Mouse (Mus musculus) myocyte (in vitro differentiated cells): ENCODE results near the gene Zfp141. TPM values are rescaled to one million over a fixed set of nuclear protein-coding genes. Genes with fewer than 3 reads are reported as not detected.
A peak's percentile ranks its signal among the peaks of the same experiment; 100 is the strongest.
"Not testable (repeated sequence)": the region's sequence is repeated elsewhere in the genome, so short reads cannot be mapped to it uniquely, and the experiment has no call there.

Experiments used
- H3K27me3 ChIP-seq: one replicate; pipeline ENCODE4 v1.6.1; 2011; ENCODE audit not compliant: control insufficient read depth, insufficient read depth, insufficient read length
- H3K36me3 ChIP-seq: one replicate; pipeline ENCODE4 v1.6.1; 2011; ENCODE audit not compliant: control insufficient read depth, insufficient read depth
- H3K4me2 ChIP-seq: one replicate; pipeline ENCODE4 v1.6.1; 2011; ENCODE audit warnings: low read depth, control low read depth
- H3K4me3 ChIP-seq: one replicate; pipeline ENCODE4 v1.5.1; 2011; ENCODE audit warnings: mild to moderate bottlenecking, control low read depth, moderate library complexity
- H3K79me2 ChIP-seq: one replicate; pipeline ENCODE4 v1.6.1; 2011; ENCODE audit not compliant: control insufficient read depth, insufficient read depth
- H3ac ChIP-seq: one replicate; pipeline ENCODE4 v1.6.1; 2011; ENCODE audit not compliant: control insufficient read depth, insufficient read length
- CEBPB ChIP-seq: IDR thresholded peaks from 2 replicates; pipeline ENCODE4 v1.6.1; 2011; ENCODE audit warnings: mild to moderate bottlenecking, moderate library complexity; ENCODE audit not compliant: poor library complexity, insufficient read depth, severe bottlenecking
- E2F4 ChIP-seq: IDR thresholded peaks from one replicate; pipeline ENCODE4 v1.6.1; 2011; ENCODE audit warnings: mild to moderate bottlenecking, control low read depth, moderate library complexity; ENCODE audit not compliant: insufficient read depth
- MAX ChIP-seq: IDR thresholded peaks from one replicate; pipeline ENCODE4 v1.6.1; 2011; ENCODE audit warnings: low read depth, mild to moderate bottlenecking, control low read depth
- MYOD1 ChIP-seq, 3 experiments: IDR thresholded peaks; one replicate each; pipeline ENCODE4 v1.6.1; 2011; ENCODE audit warnings: control low read depth in 2 of 3, low read depth in 2 of 3, mild to moderate bottlenecking in 2 of 3, moderate library complexity in 1 of 3; ENCODE audit not compliant: insufficient read length in 2 of 3, control insufficient read depth in 1 of 3
- MYOG ChIP-seq, 3 experiments: IDR thresholded peaks; one replicate each; pipeline ENCODE4 v1.6.1; 2011; ENCODE audit warnings: control low read depth in 2 of 3, low read depth in 2 of 3, mild to moderate bottlenecking in 2 of 3; ENCODE audit not compliant: insufficient read length in 2 of 3, control insufficient read depth in 1 of 3, insufficient read depth in 1 of 3
- POLR2A ChIP-seq: IDR thresholded peaks from one replicate; pipeline ENCODE4 v1.6.1; 2011; ENCODE audit warnings: low read depth, mild to moderate bottlenecking, control low read depth, moderate library complexity; ENCODE audit not compliant: insufficient read length
- POLR2AphosphoS2 ChIP-seq: IDR thresholded peaks from one replicate; pipeline ENCODE4 v1.6.1; 2011; ENCODE audit warnings: low read depth, control low read depth; ENCODE audit not compliant: insufficient read length
- REST ChIP-seq: IDR thresholded peaks from one replicate; pipeline ENCODE4 v1.6.1; 2011; ENCODE audit warnings: mild to moderate bottlenecking, control low read depth, moderate library complexity; ENCODE audit not compliant: insufficient read depth, insufficient read length
- SRF ChIP-seq: IDR thresholded peaks from one replicate; pipeline ENCODE4 v1.6.1; 2011; ENCODE audit warnings: low read depth; ENCODE audit not compliant: control insufficient read depth, insufficient read length
- TCF12 ChIP-seq: IDR thresholded peaks from one replicate; pipeline ENCODE4 v1.6.1; 2011; ENCODE audit warnings: mild to moderate bottlenecking, control low read depth; ENCODE audit not compliant: poor library complexity, insufficient read depth, severe bottlenecking
- TCF3 ChIP-seq: IDR thresholded peaks from one replicate; pipeline ENCODE4 v1.6.1; 2011; ENCODE audit warnings: low read depth, control low read depth; ENCODE audit not compliant: insufficient read length
- USF1 ChIP-seq: IDR thresholded peaks from one replicate; pipeline ENCODE4 v1.6.1; 2011; ENCODE audit warnings: low read depth, mild to moderate bottlenecking, control low read depth, moderate library complexity
- polyA plus RNA-seq: library from polyadenylated mRNA; unstranded; fragments of >200 nt; fragmentation: generic; extraction: Trizol; gene quantifications from one replicate; pipeline ENCODE4 v1.2.1, GENCODE M21; 2012; ENCODE audit warnings: missing spikeins

Gene Zfp141
- 1.8 TPM for polyA plus RNA-seq

- H3ac ChIP-seq, H3K27me3 ChIP-seq, H3K36me3 ChIP-seq, H3K79me2 ChIP-seq: not testable (repeated sequence)
- Histone ChIP-seq H3K4me2 (peak within 1 kb of the TSS; percentile 80), H3K4me3 (peak within 1 kb of the TSS; percentile 54)
- TF ChIP-seq POLR2AphosphoS2 (peak; percentile 20), POLR2A (peak; percentile 45)
Observed at GRCm38 (mm10) chr7:42505588-42505987, at the start of gene Zfp141. Gene Zfp141 (minus strand): TSS chr7:42505740.

- Histone ChIP-seq H3K4me3 (no peak overlapping the region), H3K27me3 (no peaks in the 10 kb centered on the region), H3K4me2 (no peak overlapping the region), H3K79me2 (no peaks in the 10 kb centered on the region), H3ac (no peak overlapping the region), H3K36me3 (no peaks in the 10 kb centered on the region)
- TF ChIP-seq POLR2AphosphoS2 (no peak), SRF (no peak), REST (no peak), MYOG (IDR thresholded peaks at IDR 0.05; ENCODE audit: control insufficient read depth in 1 of 3, insufficient read depth in 1 of 3, insufficient read length in 2 of 3, low read depth in 2 of 3) (no peak), POLR2A (no peak), USF1 (no peak), MAX (no peak), TCF12 (no peak), E2F4 (no peak), TCF3 (no peak), CEBPB (no peak)
Observed at GRCm38 (mm10) chr7:42551766-42552165, 46.2 kb upstream of the Zfp141 start.

- Histone ChIP-seq H3K4me2 (peak overlapping the region; percentile 80), H3K79me2 (no peaks in the 10 kb centered on the region), H3K27me3 (no peaks in the 10 kb centered on the region), H3K36me3 (no peaks in the 10 kb centered on the region), H3K4me3 (peak overlapping the region; percentile 54), H3ac (no peak overlapping the region)
- TF ChIP-seq POLR2AphosphoS2 (peak; percentile 0), MYOD1 (IDR thresholded peaks at IDR 0.05; ENCODE audit: control insufficient read depth in 1 of 3, insufficient read length in 2 of 3, low read depth in 2 of 3) (no peak), TCF12 (no peak), CEBPB (no peak)
Observed at GRCm38 (mm10) chr7:42505186-42505585, 354 bp downstream of the Zfp141 start.

GRCm38 (mm10) chr7:42498248-42498647 is 7.3 kb downstream of the Zfp141 start:
- H3K27me3 ChIP-seq: no peaks in the 10 kb centered on the region
- no peak overlapping the region for H3K4me3 ChIP-seq
- no peak for TF ChIP-seq REST
- no peak for TF ChIP-seq MAX
- TF ChIP-seq SRF: no peak
- TF ChIP-seq TCF12: no peak
- TF ChIP-seq USF1: no peak
- no peak for TF ChIP-seq E2F4
- no peak for TF ChIP-seq MYOD1 (IDR thresholded peaks at IDR 0.05; ENCODE audit: control insufficient read depth in 1 of 3, insufficient read length in 2 of 3, low read depth in 2 of 3)
- no peak for TF ChIP-seq POLR2A
- no peak for TF ChIP-seq POLR2AphosphoS2
- TF ChIP-seq CEBPB: no peak
- TF ChIP-seq TCF3: no peak
- TF ChIP-seq MYOG (IDR thresholded peaks at IDR 0.05; ENCODE audit: control insufficient read depth in 1 of 3, insufficient read depth in 1 of 3, insufficient read length in 2 of 3, low read depth in 2 of 3): no peak
- no peaks in the 10 kb centered on the region for H3K79me2 ChIP-seq
- H3K36me3 ChIP-seq: no peaks in the 10 kb centered on the region
- no peak overlapping the region for H3K4me2 ChIP-seq
- H3ac ChIP-seq: no peak overlapping the region

- TF ChIP-seq TCF3: no peak
- no peak for TF ChIP-seq POLR2A
- no peak for TF ChIP-seq MYOD1 (IDR thresholded peaks at IDR 0.05; ENCODE audit: control insufficient read depth in 1 of 3, insufficient read length in 2 of 3, low read depth in 2 of 3)
- no peak for TF ChIP-seq MYOG (IDR thresholded peaks at IDR 0.05; ENCODE audit: control insufficient read depth in 1 of 3, insufficient read depth in 1 of 3, insufficient read length in 2 of 3, low read depth in 2 of 3)
- TF ChIP-seq MAX: no peak
- no peak for TF ChIP-seq POLR2AphosphoS2
- no peak for TF ChIP-seq TCF12
- Histone ChIP-seq H3K27me3 (no peaks in the 10 kb centered on the region), H3K4me2 (no peak overlapping the region), H3K79me2 (no peaks in the 10 kb centered on the region), H3K4me3 (no peak overlapping the region), H3K36me3 (no peaks in the 10 kb centered on the region), H3ac (no peak overlapping the region)
Observed at GRCm38 (mm10) chr7:42497356-42497755, 8.2 kb downstream of the Zfp141 start.
